Mouse (Mus musculus) liver, embryonic 11.5 days (tissue): ENCODE results near the gene Sec14l1. TPM values are rescaled to one million over a fixed set of nuclear protein-coding genes. Genes with fewer than 3 reads are reported as not detected.
"Not testable (repeated sequence)": the region's sequence is repeated elsewhere in the genome, so short reads cannot be mapped to it uniquely, and the experiment has no call there.

Experiments
- ATAC-seq: fragments of 200-750 bp; cut with Nextera tagmentation; replicated peaks from 2 replicates; pipeline ENCODE4 v1.8.0; 2017; ENCODE audit warnings: moderate number of reproducible peaks, mild to moderate bottlenecking, moderate TSS enrichment, moderate library complexity; ENCODE audit not compliant: low FRiP score
- DNase-seq: peaks from one replicate; pipeline ENCODE4 v3.0.0-alpha.2; 2017; ENCODE audit warnings: low spot score
- H3K27ac ChIP-seq: fragments of 300-500 bp; sonication (generic); 2 replicates; pipeline ENCODE4 v1.5.1; 2014; ENCODE audit warnings: mild to moderate bottlenecking, low read depth, low read length, control low read depth
- H3K27me3 ChIP-seq: fragments of 300-500 bp; sonication (generic); replicated peaks from 2 replicates; pipeline ENCODE4 v1.6.1; 2014; ENCODE audit warnings: low read length, mixed read lengths; ENCODE audit not compliant: control insufficient read depth, insufficient read depth
- H3K36me3 ChIP-seq: fragments of 300-500 bp; sonication (generic); 2 replicates; pipeline ENCODE4 v1.6.1; 2014; ENCODE audit warnings: mild to moderate bottlenecking, low read length, moderate library complexity, mixed read lengths; ENCODE audit not compliant: control insufficient read depth, insufficient read depth
- H3K4me1 ChIP-seq: fragments of 300-500 bp; sonication (generic); replicated peaks from 2 replicates; pipeline ENCODE4 v1.6.1; 2014; ENCODE audit warnings: low read length, mixed read lengths; ENCODE audit not compliant: control insufficient read depth, insufficient read depth
- H3K4me2 ChIP-seq: fragments of 300-500 bp; sonication (generic); 2 replicates; pipeline ENCODE4 v1.6.1; 2014; ENCODE audit warnings: mild to moderate bottlenecking, control low read depth, moderate library complexity
- H3K4me3 ChIP-seq: fragments of 300-500 bp; sonication (generic); 2 replicates; pipeline ENCODE4 v1.5.1; 2014; ENCODE audit warnings: low read depth, low read length, control low read depth
- H3K9ac ChIP-seq: fragments of 300-500 bp; sonication (generic); 2 replicates; pipeline ENCODE4 v1.6.1; 2014; ENCODE audit warnings: low read depth, low read length, control low read depth
- H3K9me3 ChIP-seq: fragments of 300-500 bp; sonication (generic); 2 replicates; pipeline ENCODE4 v1.6.1; 2016; ENCODE audit warnings: low read length, inconsistent platforms, mixed read lengths; ENCODE audit not compliant: control insufficient read depth
- WGBS: fragments of 180-500 bp; shearing (Covaris S2); extraction: QIAGEN DNeasy Blood & Tissue Kit; methylation state at CpG from one replicate; pipeline ENCODE4 v1.1.7; 2014; 5-methylcytosine and 5-hydroxymethylcytosine counted together
- polyA plus RNA-seq: library from polyadenylated mRNA; unstranded; fragments of >200 nt; fragmentation: Nextera tagmentation; extraction: Ambion mirVana; gene quantifications from 2 replicates; pipeline ENCODE4 v1.2.1, GENCODE M21; 2014

Sec14l1 gene
- polyA plus RNA-seq: 20.9 and 22.8 TPM in 2 replicates

DNA sequence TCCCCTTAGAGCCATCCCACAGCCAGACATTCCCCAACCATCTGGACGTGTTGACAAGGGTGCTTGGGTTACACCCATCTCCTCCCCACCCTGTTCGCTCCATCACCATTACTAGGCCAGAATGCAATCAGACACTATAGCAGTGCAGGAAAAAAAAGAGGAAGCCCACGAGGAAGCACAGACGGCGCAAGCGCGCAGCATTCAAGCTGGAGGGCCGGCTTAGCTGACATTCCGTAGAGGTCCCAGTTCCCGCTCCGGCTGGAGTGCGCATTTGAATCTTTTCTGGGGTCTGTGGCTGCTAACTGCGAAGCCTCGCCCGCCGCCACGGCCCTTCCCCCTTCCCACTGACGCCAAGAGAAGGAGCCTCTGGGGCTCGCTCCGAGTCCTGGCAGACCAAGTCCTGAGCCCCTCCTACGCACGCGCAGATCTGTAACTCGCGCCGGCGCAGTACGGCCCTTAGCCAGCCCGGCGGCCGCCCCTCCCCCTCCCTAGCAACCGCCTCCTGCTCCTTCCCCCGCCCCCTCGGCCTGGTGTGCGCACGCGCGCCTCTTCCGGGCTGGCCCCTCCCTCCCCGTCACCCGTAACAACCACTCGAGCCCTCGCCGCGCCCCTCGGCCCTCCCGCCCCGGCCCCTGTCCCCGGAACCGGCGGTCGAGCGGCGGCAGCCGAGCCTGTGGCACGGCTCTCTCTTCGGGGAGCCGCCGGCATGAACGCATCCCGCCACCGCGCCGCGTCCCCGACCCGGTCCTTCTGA is at the start of gene Sec14l1:
Gene Sec14l1, plus strand, starts transcription at position 577 of the 754 bp plus-strand sequence.
- Histone ChIP-seq H3K4me3 (peak within 1 kb of the TSS; percentile 82), H3K27ac (peak within 1 kb of the TSS; percentile 99), H3K4me2 (peak within 1 kb of the TSS; percentile 97), H3K27me3 (no peaks in the 10 kb centered on the region), H3K9ac (peak within 1 kb of the TSS; percentile 83), H3K36me3 (peaks cover 2% of the 10 kb centered on the region; the same call in 1 of the 2 replicates), H3K9me3 (no peaks in the 10 kb centered on the region), H3K4me1 (peaks cover 46% of the 10 kb centered on the region)
- peak; percentile 100 for DNase-seq
- WGBS: under 1% methylated on average over 66 of the region's 67 CpGs
- ATAC-seq: peak; percentile 93

DNA sequence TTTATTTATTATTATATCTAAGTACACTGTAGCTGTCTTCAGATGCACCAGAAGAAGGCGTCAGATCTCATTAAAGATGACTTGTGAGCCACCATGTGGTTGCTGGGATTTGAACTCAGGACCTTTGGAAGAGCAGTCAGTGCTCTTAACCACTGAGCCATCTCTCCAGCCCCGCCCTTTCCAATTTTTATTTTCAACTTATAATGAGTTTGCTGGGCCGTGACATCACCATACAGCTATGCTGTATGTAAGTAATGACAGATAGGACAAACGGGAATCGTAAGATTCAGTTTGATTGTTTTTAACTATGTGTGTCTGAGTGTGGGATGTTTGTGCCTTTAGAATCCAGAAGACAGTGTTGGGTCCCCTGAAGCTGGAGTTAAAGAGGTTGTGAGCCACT is 49.4 kb upstream of the Sec14l1 start:
- not testable (repeated sequence) for H3K27me3 ChIP-seq, H3K4me3 ChIP-seq, H3K9me3 ChIP-seq, H3K4me1 ChIP-seq, H3K9ac ChIP-seq, H3K27ac ChIP-seq, ATAC-seq, H3K36me3 ChIP-seq, DNase-seq, H3K4me2 ChIP-seq
- WGBS: 79% methylated on average over 5 of the region's 5 CpGs

DNA sequence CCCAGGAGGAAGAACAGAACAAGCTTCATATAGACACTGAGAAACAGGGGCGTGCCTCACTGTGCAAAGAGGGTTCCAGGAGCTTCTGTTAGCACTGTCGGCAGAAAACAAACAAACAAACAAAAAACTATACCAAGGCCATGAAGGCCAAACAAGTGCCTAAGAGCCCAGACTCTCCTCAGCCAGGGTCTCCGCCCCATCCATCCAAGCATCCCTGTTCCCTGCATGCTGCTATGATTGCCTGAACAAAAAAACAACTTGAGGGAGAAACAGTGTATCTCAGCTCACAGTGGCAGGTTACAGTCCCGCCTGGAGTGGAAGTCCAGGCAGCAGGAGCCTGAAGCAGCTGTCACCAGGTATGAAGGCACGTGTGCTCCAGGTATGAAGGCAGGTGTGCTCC is 48.2 kb upstream of the Sec14l1 start:
- Histone ChIP-seq H3K4me2 (no peak overlapping the region), H3K9me3 (no peaks in the 10 kb centered on the region), H3K4me1 (no peaks in the 10 kb centered on the region; the same call in 1 of the 2 replicates), H3K4me3 (no peak overlapping the region), H3K36me3 (no peaks in the 10 kb centered on the region), H3K27ac (no peak overlapping the region), H3K27me3 (no peaks in the 10 kb centered on the region; the same call in 1 of the 2 replicates), H3K9ac (no peak overlapping the region)
- DNase-seq (no peak), ATAC-seq (no peak)
- WGBS: 65% methylated on average over 5 of the region's 5 CpGs

DNA sequence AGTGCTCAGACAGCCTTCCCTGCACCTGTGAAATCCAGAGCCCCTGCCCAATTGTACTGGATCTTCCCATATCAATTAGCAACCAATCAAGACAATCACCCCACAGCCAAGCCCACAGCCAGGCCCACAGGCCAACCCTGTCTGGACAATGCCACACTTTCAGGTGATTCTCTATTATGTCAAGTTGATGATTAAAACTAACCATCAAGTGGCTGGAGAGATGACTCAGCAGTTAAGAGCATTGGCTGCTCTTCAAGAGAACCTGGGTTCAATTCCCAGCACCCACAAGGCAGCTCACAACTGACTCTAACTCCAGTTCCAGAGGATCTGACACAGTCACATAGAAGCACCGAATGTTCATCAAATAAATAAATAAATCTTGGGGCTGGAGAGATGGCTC is 46.6 kb upstream of the Sec14l1 start:
- WGBS: 78% methylated on average over 1 of the region's 1 CpGs

DNA sequence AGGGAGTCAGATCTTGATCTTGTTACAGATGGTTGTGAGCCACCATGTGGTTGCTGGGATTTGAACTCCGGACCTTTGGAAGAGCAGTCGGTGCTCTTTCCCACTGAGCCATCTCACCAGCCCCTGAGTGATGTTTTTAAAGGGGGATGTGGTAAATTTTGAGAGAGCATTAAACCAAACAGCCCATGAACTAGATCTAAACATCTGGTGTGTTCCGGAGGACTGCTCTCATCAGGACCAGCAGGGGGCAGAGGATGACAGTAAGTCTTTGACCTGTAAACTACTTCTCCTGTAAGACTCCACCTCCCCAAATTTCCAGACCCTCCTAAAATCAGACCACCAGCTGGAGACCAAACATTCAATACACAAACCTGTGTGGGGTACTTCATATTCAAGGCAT is 45.9 kb upstream of the Sec14l1 start:
- 76% methylated on average over 3 of the region's 3 CpGs for WGBS
- DNase-seq: no peak
- ATAC-seq: no peak

More for the DNA sequence above, 46.6 kb upstream of the Sec14l1 start:
- Histone ChIP-seq H3K4me3 (no peak overlapping the region), H3K27ac (no peak overlapping the region), H3K9ac (no peak overlapping the region), H3K36me3 (no peaks in the 10 kb centered on the region), H3K4me1 (no peaks in the 10 kb centered on the region; the same call in 1 of the 2 replicates), H3K27me3 (no peaks in the 10 kb centered on the region; the same call in 1 of the 2 replicates), H3K9me3 (no peaks in the 10 kb centered on the region), H3K4me2 (no peak overlapping the region)
- no peak for DNase-seq
- ATAC-seq: no peak

DNA sequence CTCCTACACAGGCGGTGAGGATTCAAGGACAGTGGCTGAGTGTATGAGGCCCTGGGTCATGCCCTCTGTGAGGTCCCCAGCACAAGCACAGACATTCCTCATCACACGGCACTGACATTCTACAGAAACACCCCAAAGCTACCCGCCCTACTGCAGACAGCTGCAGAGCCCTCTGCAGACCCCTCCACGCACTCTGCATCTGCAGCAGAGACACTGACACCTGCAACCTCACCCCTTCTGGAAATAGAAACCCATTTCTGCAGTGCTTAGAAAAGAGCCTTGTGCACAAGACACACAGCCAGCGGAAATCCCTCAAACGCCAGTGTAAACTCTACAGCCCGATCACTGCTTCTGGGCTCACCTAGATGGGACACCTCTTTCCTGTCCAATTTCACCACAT is 44.3 kb upstream of the Sec14l1 start:
- 75% methylated on average over 7 of the region's 7 CpGs for WGBS
- ATAC-seq (no peak), DNase-seq (no peak)
- no peaks in the 10 kb centered on the region for H3K4me1 ChIP-seq
- H3K27ac ChIP-seq: no peak overlapping the region
- no peak overlapping the region for H3K4me3 ChIP-seq
- no peak overlapping the region for H3K9ac ChIP-seq
- H3K9me3 ChIP-seq: no peaks in the 10 kb centered on the region
- H3K36me3 ChIP-seq: no peaks in the 10 kb centered on the region
- no peak overlapping the region for H3K4me2 ChIP-seq
- H3K27me3 ChIP-seq: no peaks in the 10 kb centered on the region

More for the DNA sequence above, 45.9 kb upstream of the Sec14l1 start:
- H3K4me2 ChIP-seq: no peak overlapping the region
- H3K9ac ChIP-seq: no peak overlapping the region
- H3K4me1 ChIP-seq: no peaks in the 10 kb centered on the region; the same call in 1 of the 2 replicates
- H3K9me3 ChIP-seq: no peaks in the 10 kb centered on the region
- no peak overlapping the region for H3K27ac ChIP-seq
- H3K4me3 ChIP-seq: no peak overlapping the region
- no peaks in the 10 kb centered on the region; the same call in 1 of the 2 replicates for H3K27me3 ChIP-seq
- no peaks in the 10 kb centered on the region for H3K36me3 ChIP-seq

DNA sequence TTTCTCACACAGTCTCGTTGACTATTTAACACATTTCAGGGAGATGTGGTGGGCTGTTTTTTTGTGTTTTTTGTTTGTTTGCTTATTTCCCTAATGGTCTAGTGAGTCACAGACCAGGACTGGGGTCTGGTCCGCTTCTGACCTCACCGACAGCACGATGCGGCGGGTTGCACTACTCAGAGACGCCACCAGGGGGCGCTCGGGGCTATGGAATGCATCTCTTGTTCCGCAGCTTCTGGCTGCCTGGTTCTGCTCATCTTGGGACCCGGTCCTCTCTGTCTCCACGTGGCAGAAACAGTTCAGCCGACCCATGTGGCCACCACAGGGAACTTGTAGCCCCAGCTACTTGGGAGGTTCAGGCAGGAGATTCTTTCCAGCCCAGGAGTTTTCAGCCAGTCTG is 42.8 kb upstream of the Sec14l1 start:
- peak; percentile 88 for DNase-seq
- no peak overlapping the region; the same call in 1 of the 2 replicates for H3K4me2 ChIP-seq
- WGBS: 1% methylated on average over 13 of the region's 13 CpGs

DNA sequence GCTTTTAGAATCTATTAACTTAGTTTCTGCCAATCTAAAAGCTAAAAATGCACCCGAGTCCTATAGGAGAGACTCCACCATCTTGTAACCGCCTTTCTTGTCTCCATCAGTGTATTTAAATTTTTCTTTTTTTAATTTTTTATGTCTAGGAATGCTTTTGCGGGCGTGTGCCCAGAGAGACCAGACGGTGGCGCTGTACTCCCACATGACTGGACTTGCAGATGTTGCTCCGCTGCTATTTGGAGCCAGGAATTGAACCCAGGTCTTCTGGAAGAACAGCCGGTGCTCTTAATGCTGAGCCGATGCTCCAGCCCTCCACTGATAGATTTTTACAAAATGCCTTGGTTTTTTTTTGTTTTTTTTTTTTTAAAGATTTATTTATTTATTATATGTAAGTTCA is 41.5 kb upstream of the Sec14l1 start:
- H3K9me3 ChIP-seq: no peaks in the 10 kb centered on the region
- no peak overlapping the region for H3K9ac ChIP-seq
- no peak overlapping the region for H3K4me2 ChIP-seq
- no peaks in the 10 kb centered on the region for H3K27me3 ChIP-seq
- H3K4me3 ChIP-seq: no peak overlapping the region
- no peak for DNase-seq
- ATAC-seq: no peak
- H3K4me1 ChIP-seq: peaks cover 12% of the 10 kb centered on the region
- H3K27ac ChIP-seq: no peak overlapping the region
- WGBS: 90% methylated on average over 9 of the region's 9 CpGs
- peaks cover 5% of the 10 kb centered on the region; the same call in 1 of the 2 replicates for H3K36me3 ChIP-seq

More for the DNA sequence above, 42.8 kb upstream of the Sec14l1 start:
- Histone ChIP-seq H3K4me1 (no peaks in the 10 kb centered on the region), H3K9me3 (no peaks in the 10 kb centered on the region), H3K27ac (no peak overlapping the region), H3K9ac (no peak overlapping the region), H3K4me3 (no peak overlapping the region), H3K36me3 (no peaks in the 10 kb centered on the region), H3K27me3 (no peaks in the 10 kb centered on the region)
- no peak; the same call in 1 of the 2 replicates for ATAC-seq
